Mouse (Mus musculus): ENCODE measurements around the gene Spns1.

The Spns1 gene

GRCm38 (mm10) chr7:126353251-126353993 is 23.8 kb downstream of the Spns1 start:
- TF ChIP-seq GATA4 (IDR thresholded peaks at IDR 0.05; ENCODE audit: insufficient replicate concordance, low read length), result no peak

DNA sequence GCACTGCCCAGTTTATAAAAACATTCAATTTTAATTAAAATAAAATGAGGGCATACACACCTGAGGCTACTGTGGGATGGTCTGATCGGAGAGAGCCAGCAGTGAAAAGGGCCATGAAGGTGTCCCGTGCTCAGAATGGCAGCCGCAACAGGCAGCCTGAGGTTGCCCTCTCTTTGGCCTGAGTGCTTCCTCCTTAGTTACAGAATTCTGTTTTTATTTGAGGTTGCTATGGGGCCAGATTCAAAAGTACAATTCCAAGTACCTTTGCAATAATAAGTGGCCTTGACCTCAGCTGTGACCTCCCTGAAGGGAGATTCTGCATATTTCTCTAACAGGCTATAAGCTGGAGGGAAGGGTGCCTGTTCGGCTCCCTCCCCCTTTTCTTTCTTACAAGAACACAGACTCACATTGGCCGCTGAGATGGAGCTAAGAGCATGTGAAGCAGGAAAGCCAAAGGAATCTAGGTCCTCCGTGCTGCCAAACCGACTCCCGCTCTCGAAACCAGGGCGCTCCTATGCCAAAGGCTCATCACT is 25.8 kb downstream of the Spns1 start:
- no peak for TF ChIP-seq GATA4 (IDR thresholded peaks at IDR 0.05; ENCODE audit: insufficient replicate concordance, low read length)

GRCm38 (mm10) chr7:126350748-126351418 is 26.4 kb downstream of the Spns1 start:
- no peak for TF ChIP-seq GATA4 (IDR thresholded peaks at IDR 0.05; ENCODE audit: insufficient replicate concordance, low read length)

GRCm38 (mm10) chr7:126348293-126348692 is 29.0 kb downstream of the Spns1 start:
- TF ChIP-seq GATA4 (IDR thresholded peaks at IDR 0.05; ENCODE audit: insufficient replicate concordance, low read length), result no peak

DNA sequence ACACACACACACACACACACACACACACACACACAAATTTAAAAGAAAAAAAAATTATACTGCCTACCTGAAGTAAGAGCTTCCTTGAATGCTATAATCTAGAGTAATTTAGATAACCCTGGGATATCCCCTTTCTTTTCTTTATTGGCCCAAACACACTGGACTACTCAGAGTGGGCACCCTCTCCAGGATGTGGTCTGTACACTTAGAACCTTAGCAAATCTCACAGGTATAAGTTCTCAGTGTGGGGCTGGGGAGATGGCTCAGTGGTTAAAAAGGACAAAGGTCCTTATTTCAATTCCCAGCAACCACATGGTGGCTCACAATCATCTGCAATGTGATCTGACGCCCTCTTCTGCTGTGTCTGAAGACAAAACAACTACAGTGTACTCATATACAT is 30.2 kb downstream of the Spns1 start:
- TF ChIP-seq GATA4 (IDR thresholded peaks at IDR 0.05; ENCODE audit: insufficient replicate concordance, low read length), result no peak

GRCm38 (mm10) chr7:126345969-126346368 is 31.3 kb downstream of the Spns1 start:
- no peak for TF ChIP-seq GATA4 (IDR thresholded peaks at IDR 0.05; ENCODE audit: insufficient replicate concordance, low read length)

DNA sequence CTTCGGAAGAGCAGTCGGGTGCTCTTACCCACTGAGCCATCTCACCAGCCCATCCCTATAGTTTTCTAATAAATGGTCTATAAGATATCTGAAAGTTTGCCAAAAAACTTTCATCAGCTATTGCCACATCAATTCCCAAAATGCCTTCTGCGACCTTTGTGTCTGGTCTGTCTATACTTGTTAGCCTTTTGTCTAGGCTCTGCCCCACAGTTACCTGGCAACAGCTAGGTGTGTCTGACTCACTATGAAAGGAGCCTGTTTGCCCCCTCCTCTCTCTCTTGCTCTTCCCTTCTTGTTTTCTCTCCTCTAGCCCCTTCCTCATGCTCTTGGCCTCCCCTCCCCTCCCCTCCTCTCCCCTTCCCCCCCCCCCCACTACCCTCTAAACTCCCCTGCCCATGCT is 31.7 kb downstream of the Spns1 start:
- TF ChIP-seq GATA4 (IDR thresholded peaks at IDR 0.05; ENCODE audit: insufficient replicate concordance, low read length), result no peak

GRCm38 (mm10) chr7:126340896-126341295 is 36.4 kb downstream of the Spns1 start:
- TF ChIP-seq GATA4 (IDR thresholded peaks at IDR 0.05; ENCODE audit: insufficient replicate concordance, low read length), result no peak

DNA sequence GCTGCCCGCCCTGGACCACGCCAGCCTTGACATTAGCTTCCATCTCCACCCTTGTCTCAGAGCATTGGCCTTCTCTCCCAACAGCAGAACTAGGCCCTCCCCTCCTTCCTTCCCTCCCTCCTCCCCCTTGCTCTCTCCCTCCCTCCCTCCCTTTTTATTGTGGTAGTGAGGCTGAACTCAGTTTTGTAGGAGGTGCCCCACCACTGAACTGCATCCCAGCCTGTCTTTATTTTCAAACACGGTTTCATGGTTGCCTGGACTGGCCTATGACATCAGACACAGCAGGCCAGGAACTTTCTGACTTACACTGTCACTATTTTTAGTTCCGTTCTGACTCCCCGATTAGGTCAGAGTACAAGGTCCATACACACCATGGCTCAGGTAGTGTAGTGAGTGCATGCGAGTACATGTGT is 37.0 kb downstream of the Spns1 start:
- TF ChIP-seq GATA4 (IDR thresholded peaks at IDR 0.05; ENCODE audit: insufficient replicate concordance, low read length), result no peak

DNA sequence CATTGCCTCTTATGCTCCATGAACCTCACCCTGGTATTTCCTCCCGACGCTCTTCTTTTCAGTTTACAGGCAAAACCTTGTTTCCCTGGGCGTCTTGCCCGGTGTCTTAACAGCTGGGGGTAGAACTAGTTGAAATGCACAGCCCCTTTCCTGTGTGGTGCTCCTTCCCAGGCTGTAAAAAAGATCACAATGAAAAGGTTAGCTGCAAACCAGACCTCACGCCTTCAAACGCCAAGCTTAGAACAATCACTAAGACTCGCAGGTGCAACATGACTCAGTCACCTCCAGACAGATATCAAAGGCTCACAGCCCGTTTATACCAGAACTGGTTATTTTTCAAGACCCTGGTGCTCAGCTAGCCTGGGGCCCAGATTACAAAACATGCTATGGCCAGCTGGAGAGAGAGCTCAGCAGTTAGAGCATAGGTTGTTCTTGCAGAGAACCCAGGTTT is 37.7 kb downstream of the Spns1 start:
- TF ChIP-seq GATA4 (IDR thresholded peaks at IDR 0.05; ENCODE audit: insufficient replicate concordance, low read length), result no peak

GRCm38 (mm10) chr7:126338906-126339305 is 38.3 kb downstream of the Spns1 start:
- TF ChIP-seq GATA4 (IDR thresholded peaks at IDR 0.05; ENCODE audit: insufficient replicate concordance, low read length), result no peak

DNA sequence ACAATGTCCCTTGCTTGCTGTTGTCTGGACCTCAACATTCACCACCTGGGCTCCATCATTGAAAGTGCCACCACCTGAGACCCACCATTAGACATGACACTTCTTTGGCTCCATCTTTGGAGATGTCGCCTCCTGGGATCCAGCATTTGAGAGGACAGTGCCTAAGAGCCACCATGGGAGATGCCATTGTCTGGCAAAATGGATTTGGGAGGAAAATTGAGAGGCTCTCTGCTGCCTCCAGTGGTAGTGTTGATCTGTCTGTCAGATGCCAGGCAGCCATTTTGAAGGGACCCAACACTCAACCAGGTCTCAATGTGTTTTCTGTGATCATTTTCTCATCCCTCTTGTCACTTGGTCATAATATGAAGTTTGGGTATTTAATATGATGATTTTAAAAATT is 41.7 kb downstream of the Spns1 start:
- no peak for TF ChIP-seq GATA4 (IDR thresholded peaks at IDR 0.05; ENCODE audit: insufficient replicate concordance, low read length)

DNA sequence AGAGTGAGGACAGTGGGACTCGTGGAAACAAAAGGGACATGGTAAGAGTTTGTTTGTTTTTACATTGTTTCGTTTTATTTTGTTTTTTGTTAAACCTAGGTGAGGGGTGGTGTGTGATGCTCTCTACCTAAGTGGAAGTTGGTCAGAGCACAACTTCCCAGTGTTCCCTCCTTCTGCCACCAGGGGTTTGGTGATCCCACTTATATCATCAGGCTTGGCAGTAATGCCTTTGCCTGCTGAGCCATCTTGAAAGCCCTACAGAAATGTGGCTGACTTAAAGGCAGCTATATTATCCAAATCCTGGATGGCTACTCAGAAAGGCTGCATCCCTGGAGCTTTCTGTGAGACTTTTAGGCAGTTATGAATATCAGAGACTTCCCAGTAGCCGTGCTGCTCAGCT is 44.6 kb downstream of the Spns1 start:
- TF ChIP-seq GATA4 (IDR thresholded peaks at IDR 0.05; ENCODE audit: insufficient replicate concordance, low read length), result no peak

- no peak for TF ChIP-seq GATA4 (IDR thresholded peaks at IDR 0.05; ENCODE audit: insufficient replicate concordance, low read length)
These were observed 46.6 kb downstream of the Spns1 start for GRCm38 (mm10) chr7:126330693-126331092.

DNA sequence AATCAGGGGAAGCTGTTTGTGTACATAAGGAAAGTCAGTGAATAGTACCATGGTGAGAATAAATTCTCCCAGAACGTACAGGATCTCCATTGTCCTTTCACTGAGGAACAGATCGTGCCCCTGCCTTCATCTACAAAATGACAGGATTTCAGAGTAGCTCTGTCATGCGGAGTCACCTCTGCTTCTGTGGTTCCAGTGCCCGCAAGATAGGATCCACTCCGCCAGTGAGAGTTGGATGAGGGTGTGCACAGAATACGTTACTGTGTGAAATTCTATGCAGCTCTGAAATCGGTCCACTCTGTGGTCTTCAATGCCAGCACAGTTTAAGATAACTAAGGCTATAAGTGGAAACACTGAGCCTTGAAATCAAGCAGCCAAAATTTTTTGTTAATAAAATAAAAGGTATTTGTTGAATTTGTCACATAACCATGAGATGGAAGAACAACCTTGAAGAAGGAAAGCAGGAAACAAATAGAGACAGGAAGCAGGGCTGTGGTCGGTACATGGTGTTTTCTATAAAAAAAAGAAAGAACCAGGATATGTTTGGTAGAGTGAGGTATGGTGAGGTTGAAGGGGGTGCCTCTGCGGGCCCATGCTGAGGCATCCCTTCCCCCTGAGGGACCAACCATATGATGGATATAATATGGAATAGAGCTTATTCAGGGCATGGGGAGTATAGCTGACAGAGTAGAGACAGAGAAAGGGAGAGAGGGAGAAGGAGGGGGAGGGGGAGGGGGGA is 47.2 kb downstream of the Spns1 start:
- no peak for TF ChIP-seq GATA4 (IDR thresholded peaks at IDR 0.05; ENCODE audit: insufficient replicate concordance, low read length)

DNA sequence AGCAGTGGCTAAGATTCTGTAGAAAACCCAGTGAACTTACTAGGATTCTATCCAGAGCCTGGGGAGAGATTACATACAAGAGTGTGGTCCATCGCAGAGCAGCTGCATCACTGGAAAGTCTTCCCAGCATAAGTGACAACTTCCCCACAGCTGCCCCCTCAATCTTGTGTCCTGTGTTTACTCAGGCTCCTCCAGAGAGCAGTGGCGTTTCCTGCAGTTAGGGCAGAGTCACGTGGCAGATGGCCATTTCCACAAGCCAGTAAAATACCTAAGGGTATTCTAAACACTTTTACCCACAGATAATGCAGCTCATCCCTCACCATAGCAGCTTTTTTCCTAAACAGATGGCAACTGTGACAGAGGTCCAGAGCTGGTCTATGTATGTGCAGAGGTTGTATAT is 52.5 kb downstream of the Spns1 start:
- TF ChIP-seq GATA4 (IDR thresholded peaks at IDR 0.05; ENCODE audit: insufficient replicate concordance, low read length), result no peak

All from liver, adult (tissue).